Mouse (Mus musculus) olfactory bulb, adult 2 months (tissue): ENCODE results near the gene Pif1.

Experiments used
- CTCF ChIP-seq: fragments of 200-500 bp; IDR thresholded peaks from 2 replicates; pipeline ENCODE4 v1.5.1; 2012; ENCODE audit warnings: low read depth, mild to moderate bottlenecking, low read length, moderate library complexity; ENCODE audit not compliant: insufficient read depth
- POLR2A ChIP-seq: fragments of 200-500 bp; IDR thresholded peaks from 2 replicates; pipeline ENCODE4 v1.6.1; 2012; ENCODE audit warnings: mild to moderate bottlenecking, low read depth, low read length, moderate library complexity; ENCODE audit not compliant: insufficient read depth

DNA sequence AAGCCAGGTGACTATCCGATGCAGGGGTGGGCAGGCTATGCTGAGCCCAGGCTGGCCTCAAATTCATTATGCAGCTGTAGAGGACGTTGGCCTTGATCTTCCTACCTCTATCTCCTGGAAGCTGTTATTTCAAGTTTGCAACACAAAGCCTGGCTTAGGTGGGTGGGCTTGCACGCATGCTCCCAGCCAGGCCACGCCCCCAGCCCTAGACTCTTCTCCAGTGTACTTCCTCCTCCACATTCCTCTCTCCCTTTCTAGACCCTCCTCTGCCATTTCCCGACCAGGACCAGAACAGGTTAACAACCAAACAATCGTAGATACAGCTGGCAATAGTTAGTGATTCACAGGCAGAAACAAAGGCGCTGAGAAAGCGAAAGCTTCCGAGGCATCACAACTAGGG, 6.6 kb downstream of the Pif1 start:
- no peak for TF ChIP-seq CTCF
- TF ChIP-seq POLR2A: no peak
